Mouse (Mus musculus): ENCODE measurements around the gene Slc2a5. TPM values are rescaled to one million over a fixed set of nuclear protein-coding genes. Genes with fewer than 3 reads are reported as not detected.
A peak's percentile ranks its signal among the peaks of the same experiment; 100 is the strongest.

Gene Slc2a5
- total RNA-seq, 2 experiments from 2014 or later: 2.0 to 2.4 TPM

- no peak for DNase-seq
Observed at GRCm38 (mm10) chr4:150102822-150103221, 16.3 kb upstream of the Slc2a5 start.

- no peak for DNase-seq
Observed at GRCm38 (mm10) chr4:150105671-150106070, 13.4 kb upstream of the Slc2a5 start.

GRCm38 (mm10) chr4:150106637-150107036, 12.4 kb upstream of the Slc2a5 start:
- DNase-seq: no peak

- DNase-seq: no peak
Observed at GRCm38 (mm10) chr4:150109636-150110035, 9.4 kb upstream of the Slc2a5 start.

GRCm38 (mm10) chr4:150110373-150110772, 8.7 kb upstream of the Slc2a5 start:
- DNase-seq: no peak

GRCm38 (mm10) chr4:150112867-150113266, 6.2 kb upstream of the Slc2a5 start:
- DNase-seq: peak; percentile 67

GRCm38 (mm10) chr4:150114505-150115061, 4.5 kb upstream of the Slc2a5 start:
- DNase-seq: no peak

- DNase-seq: no peak
Observed at GRCm38 (mm10) chr4:150117311-150117710, 1.8 kb upstream of the Slc2a5 start.

GRCm38 (mm10) chr4:150118163-150118562, 920 bp upstream of the Slc2a5 start:
- DNase-seq: no peak

GRCm38 (mm10) chr4:150119640-150120039, 557 bp downstream of the Slc2a5 start:
- DNase-seq: no peak

- no peak for DNase-seq
Observed at GRCm38 (mm10) chr4:150120173-150120833, 1.2 kb downstream of the Slc2a5 start.

GRCm38 (mm10) chr4:150121430-150121829, 2.3 kb downstream of the Slc2a5 start:
- no peak for DNase-seq

GRCm38 (mm10) chr4:150122476-150122875, 3.4 kb downstream of the Slc2a5 start:
- DNase-seq: peak; percentile 56

- no peak for DNase-seq
Observed at GRCm38 (mm10) chr4:150126373-150126772, 7.3 kb downstream of the Slc2a5 start.

- DNase-seq: no peak
Observed at GRCm38 (mm10) chr4:150127894-150128293, 8.8 kb downstream of the Slc2a5 start.

GRCm38 (mm10) chr4:150128571-150128970, 9.5 kb downstream of the Slc2a5 start:
- no peak for DNase-seq

GRCm38 (mm10) chr4:150130661-150131060, 11.6 kb downstream of the Slc2a5 start:
- no peak for DNase-seq

GRCm38 (mm10) chr4:150132692-150133271, 13.7 kb downstream of the Slc2a5 start:
- DNase-seq: no peak

- DNase-seq: no peak
Observed at GRCm38 (mm10) chr4:150135254-150135653, 16.2 kb downstream of the Slc2a5 start.

- peak; percentile 90 for DNase-seq
Observed at GRCm38 (mm10) chr4:150136693-150137092, 17.6 kb downstream of the Slc2a5 start.

GRCm38 (mm10) chr4:150137368-150138083, 18.4 kb downstream of the Slc2a5 start:
- no peak for DNase-seq

- peak; percentile 41 for DNase-seq
Observed at GRCm38 (mm10) chr4:150138084-150138543, 19.0 kb downstream of the Slc2a5 start.

- DNase-seq: no peak
Observed at GRCm38 (mm10) chr4:150139090-150139489, 20.0 kb downstream of the Slc2a5 start.
